Comparison of ENCODE assay signal across 22 mouse cellular contexts in the genomic region with DNA sequence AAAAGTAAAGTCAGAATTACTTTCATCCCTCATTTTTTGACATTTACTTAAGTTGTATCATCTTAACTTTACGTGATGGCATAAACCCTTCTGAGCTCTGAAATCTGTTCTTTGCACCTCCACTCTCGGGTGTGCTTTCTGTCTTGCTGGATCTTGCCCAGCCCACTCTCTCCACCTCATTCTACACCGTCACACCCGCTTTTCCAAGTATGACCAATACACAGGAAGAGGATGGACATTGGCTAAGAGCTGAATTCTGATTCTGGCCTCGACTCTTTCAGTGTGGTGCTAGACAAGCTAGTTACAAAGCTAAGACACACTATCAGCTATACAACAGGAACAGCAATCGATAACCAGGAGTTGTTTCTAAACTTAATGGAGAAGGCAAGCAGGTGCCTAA. TPM values are rescaled to one million over a fixed set of nuclear protein-coding genes. Genes with fewer than 3 reads are reported as not detected.
DNase-seq lines count a peak whose midpoint lies in the region; ATAC-seq and TF ChIP-seq lines count a peak whose summit lies in the region.
"Had no signal": no experiment of that assay in that cellular context is flagged by ENCODE, and none has a peak within 500 bp of the region (broad histone marks: within the 10 kb centered on the region; RNA-seq: fewer than 3 reads in every experiment).

No protein-coding gene starts in this region.

- H3K27ac ChIP-seq in liver, postnatal 0 days (ENCODE audit: low read depth), result peak overlapping the region; percentile 34; the same call in 1 of the 2 replicates
- H3K27ac ChIP-seq in liver, embryonic 11.5 days (ENCODE audit: low read depth, low read length), result no peak overlapping the region
- H3K27ac ChIP-seq in intestine, embryonic 16.5 days (ENCODE audit: low read length), result peak overlapping the region; percentile 41; the same call in 1 of the 2 replicates
- peak overlapping the region; percentile 48 for H3K27ac ChIP-seq in small intestine, adult 2 months (ENCODE audit: insufficient read depth, low read depth, low read length)
- H3K27ac ChIP-seq: embryonic facial prominence, embryonic 10.5 days; embryonic facial prominence, embryonic 12.5 days; forebrain, embryonic 13.5 days; forebrain, embryonic 15.5 days had no signal

- H3K36me3 ChIP-seq in liver, postnatal 0 days (replicated peaks; ENCODE audit: insufficient read depth, low read length), result no peaks in the 10 kb centered on the region
- no peaks in the 10 kb centered on the region for H3K36me3 ChIP-seq in liver, embryonic 11.5 days (ENCODE audit: control insufficient read depth, insufficient read depth, low read length)
- H3K36me3 ChIP-seq in intestine, embryonic 16.5 days (ENCODE audit: control insufficient read depth, insufficient read depth, low read length), result no peaks in the 10 kb centered on the region
- H3K36me3 ChIP-seq in small intestine, adult 2 months (ENCODE audit: control insufficient read depth, insufficient read depth, low read length), result peaks cover 2% of the 10 kb centered on the region; the same call in 1 of the 2 replicates
- H3K36me3 ChIP-seq: embryonic facial prominence, embryonic 10.5 days; embryonic facial prominence, embryonic 12.5 days; forebrain, embryonic 15.5 days; G1E had no signal

- H3K4me2 ChIP-seq in liver, postnatal 0 days (ENCODE audit: low read depth, low read length), result no peak overlapping the region
- H3K4me2 ChIP-seq in liver, embryonic 11.5 days, result no peak overlapping the region
- peak overlapping the region; percentile 30; the same call in 1 of the 2 replicates for H3K4me2 ChIP-seq in intestine, embryonic 16.5 days (ENCODE audit: low read depth, low read length)
- H3K4me2 ChIP-seq: embryonic facial prominence, embryonic 12.5 days; forebrain, embryonic 13.5 days; forebrain, embryonic 15.5 days had no signal

- ATAC-seq in liver, postnatal 0 days, result no peak
- no peak for ATAC-seq in liver, embryonic 11.5 days (replicated peaks; ENCODE audit: low FRiP score)
- ATAC-seq in intestine, embryonic 16.5 days, result peak; percentile 69
- ATAC-seq: activated CD4-positive, CD25-positive, alpha-beta regulatory T cell, adult 4 months; forebrain, embryonic 13.5 days; forebrain, embryonic 15.5 days; Patski had no signal

- no peak for TF ChIP-seq EP300 in liver, postnatal 0 days (IDR thresholded peaks at IDR 0.05; ENCODE audit: low read depth)

- H3K4me1 ChIP-seq in liver, postnatal 0 days (ENCODE audit: insufficient read depth), result no peaks in the 10 kb centered on the region
- H3K4me1 ChIP-seq in liver, embryonic 11.5 days (replicated peaks; ENCODE audit: control insufficient read depth, insufficient read depth, low read length), result no peaks in the 10 kb centered on the region
- no peaks in the 10 kb centered on the region for H3K4me1 ChIP-seq in intestine, embryonic 16.5 days (ENCODE audit: control insufficient read depth, insufficient read depth, low read length)
- no peaks in the 10 kb centered on the region; the same call in 1 of the 2 replicates for H3K4me1 ChIP-seq in small intestine, adult 2 months (ENCODE audit: control insufficient read depth, insufficient read depth, insufficient read length, low read length)
- H3K4me1 ChIP-seq: embryonic facial prominence, embryonic 10.5 days; embryonic facial prominence, embryonic 12.5 days; forebrain, embryonic 13.5 days; forebrain, embryonic 15.5 days had no signal

- no peak overlapping the region for H3K9ac ChIP-seq in liver, postnatal 0 days (replicated peaks)
- H3K9ac ChIP-seq in liver, embryonic 11.5 days (ENCODE audit: low read depth, low read length), result no peak overlapping the region
- H3K9ac ChIP-seq in intestine, embryonic 16.5 days (ENCODE audit: low read depth, low read length), result no peak overlapping the region
- H3K9ac ChIP-seq: embryonic facial prominence, embryonic 12.5 days; forebrain, embryonic 13.5 days; forebrain, embryonic 15.5 days had no signal

- 69% methylated on average over 6 of the region's 6 CpGs for WGBS in liver, postnatal 0 days (ENCODE audit: insufficient replicate concordance)
- WGBS in liver, embryonic 11.5 days, result 81% methylated on average over 6 of the region's 6 CpGs
- 66% methylated on average over 6 of the region's 6 CpGs for WGBS in intestine, embryonic 16.5 days
- WGBS in small intestine, adult 2 months, result 31% methylated on average over 6 of the region's 6 CpGs

- no peak for TF ChIP-seq POLR2A in small intestine, adult 2 months (IDR thresholded peaks at IDR 0.05; ENCODE audit: low read depth, low read length)

- no peak for TF ChIP-seq CTCF in liver, postnatal 0 days (IDR thresholded peaks at IDR 0.05; ENCODE audit: low read depth)
- no peak for TF ChIP-seq CTCF in small intestine, adult 2 months (IDR thresholded peaks at IDR 0.05; ENCODE audit: extremely low read depth, insufficient read length, insufficient replicate concordance, low read depth, low read length)

- DNase-seq in liver, postnatal 0 days, result no peak
- no peak for DNase-seq in liver, embryonic 11.5 days (ENCODE audit: low spot score)
- DNase-seq in urinary bladder, postnatal 4 days (ENCODE audit: low spot score in 2 of 2), result no peak
- DNase-seq in kidney, postnatal 25 days, result no peak
- DNase-seq: adrenal gland, adult 8-10 months; adrenal gland, postnatal 14 days; adrenal gland, postnatal 36 days; cerebellum, adult 11-12 months; cerebellum, adult 2 months; cerebellum, adult 9-10 months; cerebellum, postnatal 10 days; cerebellum, postnatal 25 days had no signal

- no peaks in the 10 kb centered on the region for H3K9me3 ChIP-seq in liver, postnatal 0 days (ENCODE audit: low read length)
- H3K9me3 ChIP-seq in liver, embryonic 11.5 days (ENCODE audit: control insufficient read depth, low read length), result no peaks in the 10 kb centered on the region
- H3K9me3 ChIP-seq in intestine, embryonic 16.5 days (ENCODE audit: control insufficient read depth, low read length), result no peaks in the 10 kb centered on the region
- H3K9me3 ChIP-seq: embryonic facial prominence, embryonic 10.5 days; embryonic facial prominence, embryonic 12.5 days; forebrain, embryonic 13.5 days; forebrain, embryonic 15.5 days; G1E had no signal

- H3K27me3 ChIP-seq in liver, postnatal 0 days (ENCODE audit: insufficient read depth, low read length), result no peaks in the 10 kb centered on the region
- no peaks in the 10 kb centered on the region for H3K27me3 ChIP-seq in liver, embryonic 11.5 days (replicated peaks; ENCODE audit: control insufficient read depth, insufficient read depth, low read length)
- H3K27me3 ChIP-seq in intestine, embryonic 16.5 days (replicated peaks; ENCODE audit: control insufficient read depth, insufficient read depth, low read length), result no peaks in the 10 kb centered on the region
- H3K27me3 ChIP-seq in small intestine, adult 2 months (ENCODE audit: control insufficient read depth, insufficient read depth, low read length), result no peaks in the 10 kb centered on the region
- H3K27me3 ChIP-seq: CH12.LX; embryonic facial prominence, embryonic 12.5 days; forebrain, embryonic 13.5 days; forebrain, embryonic 15.5 days had no signal

- H3K4me3 ChIP-seq in liver, postnatal 0 days (ENCODE audit: low read depth, low read length), result no peak overlapping the region
- H3K4me3 ChIP-seq in liver, embryonic 11.5 days (ENCODE audit: low read depth, low read length), result no peak overlapping the region
- 0 out of 2 replicates have a peak overlapping the region, but pooled peaks have one; percentile 9 for H3K4me3 ChIP-seq in intestine, embryonic 16.5 days (ENCODE audit: low read length)
- H3K4me3 ChIP-seq in small intestine, adult 2 months (ENCODE audit: low read depth, low read length), result no peak overlapping the region
- H3K4me3 ChIP-seq: embryonic facial prominence, embryonic 10.5 days; embryonic facial prominence, embryonic 12.5 days; forebrain, embryonic 13.5 days; forebrain, embryonic 15.5 days had no signal

RNA-seq across cellular contexts. Expression of a gene that starts 5.0 kb away (rescaled TPM):
- polyA plus RNA-seq in liver, postnatal 0 days (2015; fragmentation: Nextera tagmentation; extraction: Ambion mirVana), result 283 and 311 TPM in 2 replicates
- polyA plus RNA-seq in liver, embryonic 11.5 days (2014; fragmentation: Nextera tagmentation; extraction: Ambion mirVana), result 0.04 and 0.17 TPM in 2 replicates
- 367 and 463 TPM in 2 replicates for polyA plus RNA-seq in intestine, embryonic 16.5 days (2015; fragmentation: Nextera tagmentation; extraction: Ambion mirVana)
- polyA plus RNA-seq in small intestine, adult 2 months (2012; rRNA removed), result 29.9 and 38.5 TPM in 2 replicates
- polyA plus RNA-seq: activated CD4-positive, CD25-positive, alpha-beta regulatory T cell, adult 4 months; G1E; Patski had no signal

Comparison
In these comparisons a context has a peak if more than half of its experiments do, and no peak if none do; other contexts are left out.
1. RNA of a gene that starts 5.0 kb away (polyA plus RNA-seq): 367 to 463 TPM in intestine, embryonic 16.5 days, 283 to 311 TPM in liver, postnatal 0 days and 29.9 to 38.5 TPM in small intestine, adult 2 months; 0.04 to 0.17 TPM in liver, embryonic 11.5 days; every median in the first group is over 10 times any median in the second.